Mouse (Mus musculus) heart, adult 2 months (tissue): Measurements from ENCODE around the gene Rerg.

Source experiments
- CTCF ChIP-seq: fragments of 200-600 bp; IDR thresholded peaks from 2 replicates; pipeline ENCODE4 v1.8.1; 2022; ENCODE audit warnings: antibody characterized with exemption, mild to moderate bottlenecking, moderate library complexity
- EP300 ChIP-seq: fragments of 200-500 bp; IDR thresholded peaks from 2 replicates; pipeline ENCODE4 v1.6.1; 2011; ENCODE audit warnings: low read depth, low read length, control low read depth; ENCODE audit not compliant: insufficient read depth
- POLR2A ChIP-seq: fragments of 200-500 bp; IDR thresholded peaks from 2 replicates; pipeline ENCODE4 v1.6.1; 2011; ENCODE audit warnings: mild to moderate bottlenecking, low read depth, low read length, control low read depth; ENCODE audit not compliant: insufficient read depth

DNA sequence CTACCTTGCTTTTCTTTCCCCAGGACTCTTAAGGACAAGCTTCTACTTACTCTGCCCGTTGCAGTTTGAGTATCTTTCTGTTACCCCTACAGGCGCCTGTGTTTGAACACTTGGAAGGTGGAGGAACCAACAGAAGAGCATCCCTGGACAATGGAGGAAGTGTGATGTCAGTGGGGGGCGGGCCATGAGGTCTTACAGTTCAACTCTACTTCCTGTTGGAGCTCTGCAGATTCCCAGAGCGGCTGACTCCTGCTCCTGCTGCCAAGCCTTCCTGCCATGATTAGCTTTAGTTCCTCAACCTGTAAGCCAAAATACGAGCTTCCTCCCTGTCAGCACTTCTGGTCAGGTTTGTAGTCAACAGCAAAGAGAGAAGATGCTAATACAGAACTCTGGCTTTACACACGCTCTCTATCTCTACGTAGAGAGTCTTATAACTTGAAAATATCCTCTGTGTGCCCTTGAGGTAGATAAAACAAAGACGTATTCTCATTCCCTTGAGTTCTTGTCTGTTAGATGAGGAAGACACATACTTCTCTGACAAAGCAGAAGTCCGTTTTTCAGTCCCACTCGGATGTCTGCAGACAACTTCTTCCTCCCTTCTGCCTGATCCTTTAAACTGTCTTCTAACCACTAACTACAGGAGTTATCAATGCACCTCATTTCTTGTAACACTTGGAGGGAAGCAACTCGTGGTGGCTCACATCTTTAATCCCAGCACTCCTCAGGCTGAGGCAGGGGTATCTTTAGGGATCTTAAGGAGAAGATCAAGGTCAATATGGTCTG lies 13.7 kb downstream of the Rerg start:
- TF ChIP-seq CTCF (no peak), POLR2A (no peak), EP300 (no peak)
